In genomic region chr19:32345181-32345745, GRCm38 (mm10) we compare ENCODE assay signal across 10 mouse cellular contexts. TPM values are rescaled to one million over a fixed set of nuclear protein-coding genes. Genes with fewer than 3 reads are reported as not detected.
DNase-seq lines count a peak whose midpoint lies in the region; TF ChIP-seq lines count a peak whose summit lies in the region.
"Had no signal": no experiment of that assay in that cellular context is flagged by ENCODE, and none has a peak within 500 bp of the region (broad histone marks: within the 10 kb centered on the region; RNA-seq: fewer than 3 reads in every experiment).

No protein-coding gene starts in this region.

- no peaks in the 10 kb centered on the region for H3K27me3 ChIP-seq in kidney, adult 2 months (replicated peaks; ENCODE audit: control insufficient read depth, insufficient read depth, low read length)
- H3K27me3 ChIP-seq in testis, adult 2 months (ENCODE audit: control insufficient read depth, insufficient read depth, low read length): no peaks in the 10 kb centered on the region

- H3K4me3 ChIP-seq in kidney, adult 2 months (ENCODE audit: insufficient read depth, low read depth, low read length): no peak overlapping the region
- no peak overlapping the region for H3K4me3 ChIP-seq in testis, adult 2 months (ENCODE audit: control insufficient read depth, low read depth, low read length)

- WGBS in kidney, adult 2 months: 87% methylated on average over 6 of the region's 6 CpGs

- TF ChIP-seq CTCF in kidney, adult 2 months (conservative IDR thresholded peaks at IDR 0.05; ENCODE audit: insufficient read depth, insufficient read length, low read depth, low read length): no peak
- TF ChIP-seq CTCF in testis, adult 2 months (IDR thresholded peaks at IDR 0.05; ENCODE audit: control insufficient read depth, insufficient read depth, insufficient replicate concordance, low read depth, low read length): no peak

- peak overlapping the region; percentile 46; the same call in 1 of the 2 replicates for H3K27ac ChIP-seq in kidney, adult 2 months (ENCODE audit: insufficient read depth, low read depth, low read length)
- H3K27ac ChIP-seq in testis, adult 2 months (ENCODE audit: control insufficient read depth, insufficient read depth, low read depth, low read length): peak overlapping the region; percentile 51
- H3K27ac ChIP-seq: macrophage had no signal

- DNase-seq in cerebellum, adult 11-12 months: peak; percentile 2
- no peak for DNase-seq in cerebellum, postnatal 14 days
- no peak for DNase-seq in kidney, adult 2 months
- DNase-seq in kidney, adult 9 months: no peak
- no peak for DNase-seq in testis, postnatal 14 days (ENCODE audit: low spot score)
- DNase-seq in thymus, postnatal 36 days: peak; percentile 13 to 26
- DNase-seq in right cerebral cortex, postnatal 36 days (ENCODE audit: low spot score in 2 of 2): no peak

- no peak for TF ChIP-seq POLR2A in kidney, adult 2 months (IDR thresholded peaks at IDR 0.05; ENCODE audit: low read depth, low read length)
- no peak for TF ChIP-seq POLR2A in testis, adult 2 months (IDR thresholded peaks at IDR 0.05; ENCODE audit: control insufficient read depth, low read depth, low read length)

- no peaks in the 10 kb centered on the region for H3K36me3 ChIP-seq in kidney, adult 2 months (ENCODE audit: control insufficient read depth, insufficient read depth, low read length)
- no peaks in the 10 kb centered on the region; the same call in 1 of the 2 replicates for H3K36me3 ChIP-seq in testis, adult 2 months (ENCODE audit: control insufficient read depth, insufficient read depth, low read length)
- H3K36me3 ChIP-seq: forebrain, embryonic 12.5 days had no signal

- peaks cover 38% of the 10 kb centered on the region for H3K4me1 ChIP-seq in kidney, adult 2 months (ENCODE audit: control insufficient read depth, insufficient read depth, low read length)
- peaks cover 9% of the 10 kb centered on the region for H3K4me1 ChIP-seq in testis, adult 2 months (ENCODE audit: control insufficient read depth, insufficient read depth, low read length)

RNA-seq across cellular contexts. Expression of gene Sgms1, which starts 44.3 kb away (rescaled TPM):
- 40.7 and 47.7 TPM in 2 replicates for polyA plus RNA-seq in kidney, adult 2 months (2012; rRNA removed)
- 239 and 243 TPM in 2 replicates for polyA plus RNA-seq in testis, adult 2 months (2012; rRNA removed)

Comparison
In these comparisons a context has a peak if more than half of its experiments do, and no peak if none do; other contexts are left out.
1. DNase-seq: peak in cerebellum, adult 11-12 months (single experiment) and thymus, postnatal 36 days (2 of 2); none in cerebellum, postnatal 14 days (0 of 2), kidney, adult 2 months (single experiment), kidney, adult 9 months (single experiment), testis, postnatal 14 days (single experiment) and right cerebral cortex, postnatal 36 days (0 of 2).